Mouse (Mus musculus) olfactory bulb, adult 2 months (tissue): Measurements from ENCODE around the gene Adra2b.

Source experiments
- CTCF ChIP-seq: fragments of 200-500 bp; IDR thresholded peaks from 2 replicates; pipeline ENCODE4 v1.5.1; 2012; ENCODE audit warnings: low read depth, mild to moderate bottlenecking, low read length, moderate library complexity; ENCODE audit not compliant: insufficient read depth
- POLR2A ChIP-seq: fragments of 200-500 bp; IDR thresholded peaks from 2 replicates; pipeline ENCODE4 v1.6.1; 2012; ENCODE audit warnings: mild to moderate bottlenecking, low read depth, low read length, moderate library complexity; ENCODE audit not compliant: insufficient read depth

GRCm38 (mm10) chr2:127370561-127371483, 7.8 kb downstream of the Adra2b start:
- TF ChIP-seq CTCF (no peak), POLR2A (no peak)
